Mouse (Mus musculus) brown adipose tissue, adult 24 weeks (tissue): ENCODE results near the gene Srp14. TPM values are rescaled to one million over a fixed set of nuclear protein-coding genes. Genes with fewer than 3 reads are reported as not detected.

Experiments used
- H3K27ac ChIP-seq: fragments of 200-500 bp; replicated peaks from 2 replicates; pipeline ENCODE4 v1.5.1; 2012; ENCODE audit warnings: low read depth, mild to moderate bottlenecking, low read length
- H3K4me1 ChIP-seq: fragments of 200-500 bp; 2 replicates; pipeline ENCODE4 v1.6.1; 2012; ENCODE audit warnings: low read length, mixed read lengths; ENCODE audit not compliant: control insufficient read depth, insufficient read depth, insufficient read length
- H3K4me3 ChIP-seq: fragments of 200-500 bp; 2 replicates; pipeline ENCODE4 v1.5.1; 2012; ENCODE audit warnings: low read depth, mild to moderate bottlenecking, low read length, moderate library complexity; ENCODE audit not compliant: insufficient read depth
- polyA plus RNA-seq: library from polyadenylated mRNA; stranded (reverse); fragments of >200 nt; gene quantifications from 2 replicates; pipeline ENCODE4 v1.2.4, GENCODE M21; 2012; ENCODE audit not compliant: missing spikeins, insufficient read depth, insufficient read length

Gene Srp14
- polyA plus RNA-seq, 1 experiment = 250 TPM

DNA sequence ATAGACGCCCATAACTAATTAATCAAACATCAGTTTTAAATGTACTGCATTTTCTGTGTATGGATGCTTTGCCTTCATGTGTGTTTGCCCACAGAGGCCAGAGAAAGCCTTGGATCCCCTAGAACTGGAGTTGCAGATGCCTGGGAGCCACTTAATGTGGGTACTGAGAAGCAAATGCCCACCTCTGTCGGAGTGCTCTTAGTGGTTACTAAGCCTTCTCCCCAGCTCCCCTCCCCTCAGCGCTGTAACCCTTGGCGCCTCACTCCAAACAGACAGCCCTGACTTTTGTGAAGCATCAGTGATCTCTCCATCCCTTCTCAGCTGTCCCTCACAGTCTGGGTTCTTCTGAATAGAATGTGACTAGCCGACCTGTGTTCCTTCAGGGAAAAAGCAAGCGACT is 19.0 kb upstream of the Srp14 start:
- no peaks in the 10 kb centered on the region for H3K4me1 ChIP-seq
- H3K4me3 ChIP-seq = no peak overlapping the region
- H3K27ac ChIP-seq = no peak overlapping the region

DNA sequence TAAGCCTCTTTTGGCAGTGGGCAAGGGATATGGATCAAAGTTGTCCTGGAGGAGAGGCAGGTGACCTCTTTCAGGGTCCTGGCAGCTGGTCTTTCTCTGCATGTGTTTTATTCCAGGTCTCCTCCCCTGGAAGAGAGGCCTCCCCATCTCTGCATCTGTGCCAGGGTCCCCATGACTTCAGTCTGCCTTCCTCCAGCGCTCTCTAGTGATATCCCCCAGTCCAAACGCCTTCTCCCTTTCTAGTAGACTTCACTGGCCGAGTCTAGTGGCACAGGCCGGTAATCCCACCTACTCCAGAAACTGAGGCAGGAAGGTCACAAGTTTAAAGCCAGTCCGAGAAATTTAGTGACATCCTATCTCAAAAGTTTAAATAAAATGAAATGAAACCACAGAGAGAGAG is 18.4 kb upstream of the Srp14 start:
- Histone ChIP-seq H3K4me1 (no peaks in the 10 kb centered on the region), H3K4me3 (no peak overlapping the region), H3K27ac (no peak overlapping the region)

DNA sequence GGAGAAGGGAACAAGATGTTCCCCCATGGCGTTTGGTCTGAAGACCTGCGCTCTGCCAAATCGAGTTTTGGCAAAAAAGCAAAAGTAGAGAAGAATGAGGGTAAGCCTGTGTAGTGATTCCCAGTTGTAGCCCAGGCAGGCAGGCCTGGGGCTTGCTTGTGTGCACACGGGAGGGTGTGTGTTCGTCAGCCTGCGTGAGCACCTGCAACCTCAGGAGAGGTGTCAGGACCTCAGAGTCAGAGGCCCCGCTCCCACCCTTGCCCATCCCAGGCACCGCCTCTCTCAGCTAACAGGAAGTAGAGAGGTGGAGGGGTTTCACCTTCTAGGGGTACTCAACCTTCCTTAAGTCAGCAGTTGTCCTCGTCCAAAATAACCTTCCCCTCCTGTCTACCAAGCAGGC is 15.5 kb upstream of the Srp14 start:
- H3K27ac ChIP-seq = no peak overlapping the region
- H3K4me3 ChIP-seq = no peak overlapping the region
- H3K4me1 ChIP-seq = peaks cover 17% of the 10 kb centered on the region

DNA sequence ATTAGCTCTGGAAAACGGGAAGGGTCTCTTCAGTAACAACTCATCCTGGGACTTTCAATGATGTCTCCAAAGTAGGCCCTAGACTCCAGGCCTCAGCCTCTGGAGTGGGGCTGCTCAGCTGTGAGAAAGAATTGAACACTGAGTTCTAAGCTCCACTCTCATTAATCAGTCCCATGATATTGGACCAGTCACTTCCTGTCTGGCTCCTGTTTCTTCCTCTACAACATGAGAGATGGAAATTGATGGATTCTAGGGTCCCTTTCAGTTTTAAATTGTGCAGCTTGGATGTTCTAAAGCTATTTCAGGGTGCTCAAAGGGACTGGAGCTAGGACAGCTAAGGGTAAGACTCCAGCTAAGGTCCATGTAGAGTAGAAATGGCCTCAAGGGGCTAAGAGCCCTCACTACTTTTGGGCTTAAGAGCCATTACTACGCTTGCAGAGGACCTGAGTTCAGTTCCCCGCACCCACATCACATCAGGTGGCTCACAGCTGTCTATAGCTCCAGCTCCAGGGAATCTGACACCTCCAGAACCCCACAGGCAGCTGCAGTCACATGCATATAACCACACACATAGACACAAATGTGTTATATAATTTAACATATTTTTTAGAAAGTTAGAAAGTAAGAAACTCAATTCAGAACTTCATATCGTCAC is 12.4 kb upstream of the Srp14 start:
- Histone ChIP-seq H3K4me1 (peaks cover 17% of the 10 kb centered on the region), H3K27ac (0 out of 2 replicates have a peak overlapping the region, but pooled peaks have one; percentile 8)

DNA sequence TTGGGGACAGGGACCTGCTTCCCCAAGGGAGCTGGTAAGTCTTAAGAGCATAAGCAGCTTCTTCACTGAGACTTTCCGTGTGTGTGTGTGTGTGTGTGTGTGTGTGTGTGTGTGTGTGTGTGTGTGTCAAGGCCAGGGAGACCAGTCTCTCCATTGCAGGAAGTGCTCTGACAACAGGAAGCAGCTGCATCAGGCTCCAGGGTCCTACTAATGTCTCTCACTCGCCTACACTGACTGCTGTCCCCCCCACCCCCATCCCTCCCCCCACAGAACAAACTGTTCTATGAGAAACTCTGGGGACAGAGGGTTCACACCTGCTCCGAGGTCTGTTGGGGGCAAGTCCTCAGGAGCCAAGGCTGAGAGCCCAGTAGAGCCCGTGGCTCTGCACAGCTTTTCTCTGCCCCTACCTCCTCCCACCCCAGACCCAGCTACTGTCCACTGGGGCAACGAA is 11.8 kb upstream of the Srp14 start:
- H3K4me3 ChIP-seq = no peak overlapping the region
- H3K4me1 ChIP-seq = peaks cover 17% of the 10 kb centered on the region
- H3K27ac ChIP-seq = 0 out of 2 replicates have a peak overlapping the region, but pooled peaks have one; percentile 3

More for the DNA sequence above, 12.4 kb upstream of the Srp14 start:
- H3K4me3 ChIP-seq = no peak overlapping the region

DNA sequence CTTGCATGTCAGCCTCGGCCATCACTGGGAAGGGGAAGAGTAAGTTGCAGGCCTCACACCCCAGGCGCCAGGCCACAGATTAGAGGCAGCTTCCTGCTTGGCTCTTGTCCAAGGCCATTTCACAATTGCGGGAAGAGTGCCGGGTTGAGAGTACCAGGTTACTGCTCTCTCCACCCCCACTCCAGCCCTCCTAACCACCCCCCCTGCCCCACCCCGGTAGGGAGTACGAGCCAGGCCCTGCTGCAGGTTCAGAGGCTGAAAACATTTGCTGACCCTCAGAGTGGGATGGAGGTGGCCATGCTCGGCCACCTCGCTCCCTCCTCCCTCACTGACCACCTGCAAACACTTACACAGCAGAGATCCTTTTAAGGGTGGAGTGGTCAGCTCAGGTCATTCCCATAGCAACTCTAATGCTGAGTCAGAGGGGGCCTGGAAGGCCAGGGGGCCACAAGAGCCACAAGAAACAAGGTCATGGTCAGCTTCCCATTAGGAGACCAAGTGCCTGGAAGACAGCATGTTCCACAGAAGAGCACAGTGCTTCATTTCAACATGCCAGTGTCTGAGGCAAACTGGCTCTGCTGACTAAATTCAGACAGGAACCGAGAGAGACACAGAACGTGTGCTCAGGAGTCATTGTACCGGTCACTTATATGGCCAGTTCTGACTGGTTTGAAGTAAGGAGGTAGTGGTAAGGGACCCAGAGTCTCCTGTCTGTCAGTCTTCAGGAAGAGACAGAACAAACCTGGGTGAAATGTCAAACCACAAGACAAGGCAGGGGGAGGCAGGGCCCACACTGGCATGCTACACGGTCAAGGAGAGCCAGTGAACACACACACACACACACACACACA is 11.0 kb upstream of the Srp14 start:
- Histone ChIP-seq H3K4me3 (no peak overlapping the region), H3K4me1 (peaks cover 17% of the 10 kb centered on the region), H3K27ac (0 out of 2 replicates have a peak overlapping the region, but pooled peaks have one; percentile 3)

DNA sequence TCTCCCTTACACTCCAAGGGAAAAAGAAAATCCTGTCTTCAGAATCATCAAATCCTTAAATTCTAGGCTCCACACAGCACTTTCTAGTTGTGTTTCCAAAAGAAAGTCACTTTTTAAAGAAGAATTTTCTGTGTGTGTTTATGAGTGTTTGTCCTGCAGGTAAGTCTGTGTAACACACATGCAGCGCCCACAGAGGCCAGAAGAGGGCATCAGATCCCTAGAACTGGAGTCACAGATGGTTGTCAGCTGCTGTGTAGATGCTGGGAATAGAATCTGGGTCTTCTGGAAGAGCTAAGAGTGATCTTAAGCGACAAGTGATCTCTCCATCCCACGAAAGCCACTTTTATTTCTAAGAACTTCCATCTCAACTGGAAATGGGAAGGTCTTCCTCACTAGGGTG is 8.3 kb upstream of the Srp14 start:
- peaks cover 17% of the 10 kb centered on the region for H3K4me1 ChIP-seq
- H3K4me3 ChIP-seq = no peak overlapping the region
- H3K27ac ChIP-seq = no peak overlapping the region

DNA sequence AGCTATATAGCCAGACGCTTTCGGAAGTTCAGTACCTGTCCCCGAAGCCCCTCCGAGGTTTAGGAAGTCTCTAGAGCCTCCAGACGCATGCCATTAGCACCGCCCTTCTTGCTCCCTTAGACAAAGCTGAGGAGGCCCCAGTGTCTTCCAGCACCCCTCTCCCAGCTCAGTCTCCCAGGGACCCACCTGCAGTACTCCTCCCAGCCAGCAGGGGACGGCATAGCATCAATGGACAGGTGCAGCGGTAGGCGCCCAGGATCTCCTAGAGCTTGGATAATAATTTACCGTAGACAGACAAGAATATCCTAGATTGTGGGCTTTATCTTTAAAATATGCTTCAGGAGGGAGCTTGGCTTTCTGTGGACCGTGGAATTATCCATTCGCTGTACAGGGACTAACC is 7.4 kb upstream of the Srp14 start:
- no peak overlapping the region for H3K27ac ChIP-seq
- no peak overlapping the region for H3K4me3 ChIP-seq
- H3K4me1 ChIP-seq = peaks cover 15% of the 10 kb centered on the region

DNA sequence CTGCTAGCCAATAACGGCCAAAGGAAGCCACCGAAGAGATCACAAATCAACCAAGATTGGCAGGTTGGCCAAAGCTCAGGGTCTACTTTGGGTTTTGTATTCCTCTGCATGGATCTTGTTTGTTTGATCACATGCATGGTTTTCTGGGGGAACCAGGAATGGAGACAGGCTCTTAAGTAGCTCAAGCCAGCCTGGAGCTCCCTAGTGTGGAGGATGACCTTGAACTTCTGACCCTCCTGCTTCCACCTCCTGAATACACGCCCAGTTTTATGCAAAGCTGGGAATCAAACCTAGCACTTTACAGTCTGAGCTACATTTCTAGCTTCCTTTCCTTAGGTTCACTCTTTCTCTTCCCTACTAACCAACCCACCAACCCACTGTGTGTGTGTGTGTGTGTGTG is 5.9 kb upstream of the Srp14 start:
- Histone ChIP-seq H3K27ac (no peak overlapping the region), H3K4me1 (peaks cover 2% of the 10 kb centered on the region), H3K4me3 (no peak overlapping the region)

DNA sequence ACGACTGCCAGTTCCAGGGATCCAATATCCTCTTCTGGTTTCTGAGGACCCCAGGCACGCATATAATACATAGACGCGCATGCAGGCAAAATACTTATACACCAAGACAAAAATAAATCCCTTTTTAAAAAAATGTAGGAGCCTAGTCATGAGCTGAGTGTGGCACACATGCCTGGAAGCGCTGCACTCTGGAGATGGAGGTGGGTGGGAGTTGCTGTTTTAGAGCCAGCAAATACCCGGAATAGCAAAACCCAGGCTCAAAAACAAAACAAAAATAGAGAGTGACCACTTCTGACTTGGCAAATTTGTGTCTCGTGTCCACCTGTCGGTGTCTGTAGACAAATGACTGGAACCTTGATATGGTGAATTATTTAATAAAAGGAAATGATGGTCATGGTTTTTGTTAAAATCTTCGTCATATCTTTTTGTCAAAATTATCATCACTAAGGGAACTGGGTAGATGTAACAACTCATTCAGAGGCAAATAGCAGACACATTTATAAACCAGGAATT is 4.9 kb upstream of the Srp14 start:
- Histone ChIP-seq H3K4me3 (no peak overlapping the region), H3K4me1 (no peaks in the 10 kb centered on the region), H3K27ac (no peak overlapping the region)

DNA sequence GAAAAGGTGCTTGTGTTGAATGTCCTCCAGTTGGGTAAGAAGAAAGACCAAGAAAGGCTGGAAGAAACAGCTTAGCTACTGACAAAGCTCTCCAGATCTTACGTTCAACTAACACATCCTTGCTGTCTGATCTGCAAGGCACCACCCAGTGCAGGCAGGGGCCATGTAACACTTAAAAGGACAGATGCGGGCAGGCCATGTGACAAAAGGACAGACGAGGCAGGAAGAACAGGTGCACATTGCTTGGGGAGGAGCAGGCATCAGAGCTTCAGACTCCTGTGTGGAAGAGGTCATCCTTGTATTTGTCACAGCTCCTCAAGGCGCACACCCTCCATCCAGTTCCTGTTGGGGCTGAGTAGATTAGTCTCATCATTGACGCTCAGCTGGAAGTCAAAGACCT is 3.5 kb upstream of the Srp14 start:
- H3K4me1 ChIP-seq = peaks cover 8% of the 10 kb centered on the region
- no peak overlapping the region for H3K4me3 ChIP-seq
- no peak overlapping the region for H3K27ac ChIP-seq

DNA sequence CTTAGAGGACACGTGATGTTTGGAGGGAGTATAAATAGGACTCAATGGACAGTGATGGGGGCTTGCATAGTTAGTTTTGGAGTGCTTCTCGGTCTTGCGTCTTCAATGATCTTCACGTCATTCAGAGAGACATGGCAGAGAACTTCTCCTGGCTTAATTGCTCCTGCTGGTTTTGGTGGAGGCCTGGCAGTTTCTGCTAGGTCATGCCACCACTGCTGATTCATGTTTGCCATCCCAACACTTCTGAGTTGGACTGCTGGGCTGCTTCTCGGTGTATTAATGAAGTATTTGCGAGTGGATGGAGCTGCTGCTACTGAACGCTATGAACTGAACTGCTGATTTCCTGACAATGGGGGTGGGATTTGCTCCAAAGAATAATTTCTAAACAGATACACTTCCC is 1.4 kb upstream of the Srp14 start:
- no peak overlapping the region for H3K27ac ChIP-seq
- H3K4me1 ChIP-seq = peaks cover 8% of the 10 kb centered on the region
- H3K4me3 ChIP-seq = no peak overlapping the region

DNA sequence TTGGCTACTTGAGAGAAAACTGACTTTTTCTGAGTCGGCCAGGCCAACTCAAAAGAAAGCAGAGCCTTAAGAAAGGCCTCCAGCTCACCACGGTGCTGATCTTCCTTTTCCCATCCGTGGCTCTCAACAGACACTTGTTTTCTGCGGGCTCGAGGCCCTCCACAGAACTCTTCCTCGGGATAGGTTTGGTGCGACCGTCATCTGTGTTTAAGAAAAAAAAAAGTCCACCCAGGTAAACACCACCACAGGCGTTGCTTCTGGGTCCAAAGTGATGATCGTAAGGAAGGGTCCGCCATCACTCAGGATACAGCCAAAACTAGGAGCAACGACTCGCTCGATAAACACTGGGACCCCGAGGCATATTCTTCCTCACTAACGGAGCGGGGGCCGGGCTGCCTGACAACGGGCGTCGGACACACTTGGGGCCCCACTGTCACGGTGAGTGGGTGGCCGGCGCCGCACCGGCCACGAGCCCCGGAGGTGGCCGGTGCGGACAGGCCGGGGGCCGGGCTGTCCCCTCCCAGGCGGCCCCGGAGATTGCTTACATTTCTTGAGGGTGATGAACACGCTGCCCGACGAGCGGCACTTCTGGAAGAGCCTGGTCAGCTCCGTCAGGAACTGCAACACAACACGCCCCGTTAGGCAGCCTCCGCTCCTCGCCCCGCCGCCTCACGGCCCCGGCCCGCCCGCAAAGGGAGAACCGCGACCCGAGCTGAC is 520 bp downstream of the Srp14 start:
- Histone ChIP-seq H3K4me1 (peaks cover 8% of the 10 kb centered on the region), H3K4me3 (peak overlapping the region; percentile 83), H3K27ac (0 out of 2 replicates have a peak overlapping the region, but pooled peaks have one; percentile 26)

DNA sequence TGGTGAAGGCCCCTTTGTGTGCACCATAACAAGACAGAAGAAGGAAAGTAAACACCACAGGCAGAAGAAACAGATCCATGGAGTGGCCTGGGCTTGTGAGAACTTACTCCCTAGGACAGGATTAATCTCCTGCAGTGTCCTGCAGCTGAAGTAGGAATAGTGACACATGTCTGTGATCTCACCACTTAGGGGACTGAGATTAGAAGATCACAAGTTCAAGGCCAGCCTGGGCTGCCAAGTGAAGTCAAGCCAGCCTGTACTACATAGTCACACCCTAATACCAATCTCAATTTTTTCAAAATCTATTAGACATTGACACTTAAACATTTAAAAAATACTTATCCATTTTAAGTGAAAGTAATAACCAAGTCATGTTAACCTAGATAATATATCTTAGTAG is 11.2 kb downstream of the Srp14 start:
- H3K4me3 ChIP-seq = no peak overlapping the region
- H3K27ac ChIP-seq = no peak overlapping the region
- peaks cover 4% of the 10 kb centered on the region; the same call in 1 of the 2 replicates for H3K4me1 ChIP-seq

DNA sequence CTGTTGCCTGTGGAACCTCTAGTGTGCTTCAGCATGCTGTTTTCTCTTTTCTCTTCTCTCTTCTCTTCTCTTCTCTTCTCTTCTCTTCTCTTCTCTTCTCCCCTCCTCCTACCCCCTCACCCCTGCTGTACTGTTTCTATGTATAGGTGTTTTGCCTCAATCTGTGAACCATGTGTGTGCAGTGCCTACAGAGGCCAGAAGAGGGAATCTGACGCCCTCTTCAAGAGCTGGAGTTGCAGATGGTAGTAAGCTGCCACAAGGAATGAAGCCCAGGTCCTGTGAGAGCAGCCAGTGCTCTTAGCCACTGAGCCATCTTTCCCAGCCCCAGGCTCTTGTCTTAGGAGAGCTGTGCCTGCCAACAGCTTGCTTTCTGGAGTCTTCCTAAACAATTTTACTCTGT is 12.9 kb downstream of the Srp14 start:
- H3K4me3 ChIP-seq = no peak overlapping the region; the same call in 1 of the 2 replicates
- H3K4me1 ChIP-seq = peaks cover 4% of the 10 kb centered on the region; the same call in 1 of the 2 replicates
- H3K27ac ChIP-seq = peak overlapping the region; percentile 90
